Mouse (Mus musculus) ES-E14 (cell line): ENCODE measurements around the gene Ttll3. TPM values are rescaled to one million over a fixed set of nuclear protein-coding genes. Genes with fewer than 3 reads are reported as not detected.

Source experiments
- DNase-seq: peaks from one replicate; pipeline ENCODE4 v3.0.0-alpha.2; 2013; ENCODE audit warnings: low read depth, low spot score
- H3K27ac ChIP-seq: 2 replicates; pipeline ENCODE4 v1.5.1; 2012; ENCODE audit warnings: low read depth, mild to moderate bottlenecking, low read length, moderate library complexity, mixed read lengths; ENCODE audit not compliant: poor library complexity, insufficient read depth, severe bottlenecking
- H3K36me3 ChIP-seq: 2 replicates; pipeline ENCODE4 v1.6.1; 2012; ENCODE audit warnings: mild to moderate bottlenecking, low read length, moderate library complexity, mixed read lengths; ENCODE audit not compliant: control insufficient read depth, poor library complexity, insufficient read depth, severe bottlenecking
- H3K4me1 ChIP-seq, 2 experiments: fragments of 150-350 bp in 1 of 2; sonication (generic) in 1 of 2; 2 replicates each; pipeline ENCODE4 v1.6.1; 2012; ENCODE audit warnings: low read length in 2 of 2, mild to moderate bottlenecking in 1 of 2, mixed read lengths in 1 of 2; ENCODE audit not compliant: control insufficient read depth in 2 of 2, insufficient read depth in 2 of 2, poor library complexity in 1 of 2
- H3K4me3 ChIP-seq, 2 experiments: fragments of 150-350 bp in 1 of 2; sonication (generic) in 1 of 2; 2 replicates each; pipeline ENCODE4 v1.5.1; 2012; ENCODE audit warnings: low read length in 2 of 2, low read depth in 1 of 2, mild to moderate bottlenecking in 1 of 2, mixed read lengths in 1 of 2; ENCODE audit not compliant: insufficient read depth in 1 of 2, poor library complexity in 1 of 2, severe bottlenecking in 1 of 2
- H3K9ac ChIP-seq: 2 replicates; pipeline ENCODE4 v1.6.1; 2012; ENCODE audit warnings: low read depth, mild to moderate bottlenecking, low read length, mixed read lengths; ENCODE audit not compliant: poor library complexity, insufficient read depth, severe bottlenecking
- H3K9me3 ChIP-seq: fragments of 150-350 bp; sonication (generic); 2 replicates; pipeline ENCODE4 v1.6.1; 2012; ENCODE audit warnings: low read depth, mild to moderate bottlenecking, low read length; ENCODE audit not compliant: control insufficient read depth, insufficient read depth
- CHD2 ChIP-seq: IDR thresholded peaks from 2 replicates; pipeline ENCODE4 v1.6.1; 2014; ENCODE audit warnings: mild to moderate bottlenecking, low read depth, low read length, inconsistent platforms
- HCFC1 ChIP-seq: IDR thresholded peaks from 2 replicates; pipeline ENCODE4 v1.6.1; 2012; ENCODE audit warnings: low read length, inconsistent platforms, borderline replicate concordance; ENCODE audit not compliant: insufficient read depth
- MAFK ChIP-seq: IDR thresholded peaks from 2 replicates; pipeline ENCODE4 v1.6.1; 2014; ENCODE audit warnings: mild to moderate bottlenecking, low read depth, low read length, inconsistent platforms; ENCODE audit not compliant: insufficient read depth
- ZC3H11A ChIP-seq: IDR thresholded peaks from 2 replicates; pipeline ENCODE4 v1.6.1; 2012; ENCODE audit warnings: low read depth, mild to moderate bottlenecking, inconsistent platforms, low read length, borderline replicate concordance
- ZNF384 ChIP-seq: IDR thresholded peaks from 2 replicates; pipeline ENCODE4 v1.6.1; 2012; ENCODE audit warnings: low read depth, low read length, inconsistent platforms
- in situ Hi-C, 2 experiments: fragments of 600-800 bp; cut with MboI; formaldehyde crosslinking; loops; one replicate each; pipeline ENCODE4 v1.15.1; 2025; ENCODE audit warnings: low sequenced_read_pairs in 2 of 2, inconsistent platforms in 1 of 2; ENCODE audit not compliant: unreplicated experiment in 2 of 2
- total RNA-seq: library from RNA; depleted of rRNA; stranded (reverse); fragments of 300-350 nt; gene quantifications from 2 replicates; pipeline ENCODE4 v1.2.3, GENCODE M21; 2012

Ttll3 gene
- total RNA-seq, 1 experiment = 5.3 TPM

GRCm38 (mm10) chr6:113416416-113416815 is 27.4 kb downstream of the Ttll3 start:
- in situ Hi-C loops = no loop called here
- DNase-seq = no peak
- TF ChIP-seq ZC3H11A = no peak
- Histone ChIP-seq H3K4me1 (peaks cover 0 to 18% of the 10 kb centered on the region in 2 experiments; a peak in 2 of 4 replicates), H3K27ac (no peak overlapping the region), H3K9me3 (no peaks in the 10 kb centered on the region), H3K9ac (no peak overlapping the region), H3K4me3 (no peak overlapping the region), H3K36me3 (peaks cover 16% of the 10 kb centered on the region)

- Histone ChIP-seq H3K36me3 (peaks cover 16% of the 10 kb centered on the region), H3K4me3 (peak overlapping the region; percentile 81 to 82), H3K9ac (peak overlapping the region; percentile 84), H3K4me1 (peaks cover 0 to 5% of the 10 kb centered on the region in 2 experiments; a peak in 1 of 4 replicates), H3K27ac (no peak overlapping the region), H3K9me3 (no peaks in the 10 kb centered on the region)
- DNase-seq = no peak
- TF ChIP-seq HCFC1 = no peak
- no peak for TF ChIP-seq MAFK
- TF ChIP-seq ZC3H11A = no peak
- TF ChIP-seq CHD2 = no peak
- TF ChIP-seq ZNF384 = no peak
- in situ Hi-C loops = no loop called here
Measured at GRCm38 (mm10) chr6:113418441-113419198, 29.6 kb downstream of the Ttll3 start.

DNA sequence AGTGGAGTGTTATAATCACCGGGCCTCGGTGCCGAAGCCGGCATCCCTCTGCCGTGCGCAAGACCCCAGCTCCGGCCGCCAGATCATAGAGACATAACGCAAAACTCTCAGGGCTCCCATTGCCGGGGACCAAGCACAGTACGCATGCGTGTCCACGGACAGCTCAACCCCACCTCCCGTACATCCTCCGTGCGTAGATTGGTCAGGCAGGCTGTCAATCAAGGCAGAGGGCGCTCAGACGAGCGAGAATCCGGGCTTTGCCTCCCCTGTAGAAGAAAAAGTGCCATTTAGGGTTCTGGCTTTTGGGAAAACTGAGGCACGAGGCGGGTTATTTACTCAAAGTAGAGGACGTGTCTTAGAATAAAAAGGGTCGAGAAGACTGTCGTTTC is 30.1 kb downstream of the Ttll3 start, which contains the start of gene Rpusd3:
Gene Rpusd3, minus strand, starts transcription at position 142 of the 389 bp plus-strand sequence.
- DNase-seq = peak; percentile 99
- H3K4me3 ChIP-seq = peak within 1 kb of the TSS; percentile 81 to 82
- no peak within 1 kb of the TSS for H3K27ac ChIP-seq
- H3K36me3 ChIP-seq = peaks cover 16% of the 10 kb centered on the region
- in situ Hi-C loops = no loop called here
- TF ChIP-seq HCFC1 (no peak), ZNF384 (no peak), CHD2 (peak; percentile 84)
- H3K9me3 ChIP-seq = no peaks in the 10 kb centered on the region
- H3K4me1 ChIP-seq = peaks cover 0 to 2% of the 10 kb centered on the region in 2 experiments; a peak in 1 of 4 replicates
- H3K9ac ChIP-seq = peak within 1 kb of the TSS; percentile 84

GRCm38 (mm10) chr6:113423000-113423399 is 33.9 kb downstream of the Ttll3 start:
- no peak overlapping the region for H3K27ac ChIP-seq
- peaks cover 0 to 4% of the 10 kb centered on the region in 2 experiments; a peak in 1 of 4 replicates for H3K4me1 ChIP-seq
- in situ Hi-C loops = no loop called here
- TF ChIP-seq ZNF384 = no peak
- TF ChIP-seq ZC3H11A = no peak
- TF ChIP-seq HCFC1 = no peak
- no peak for TF ChIP-seq CHD2
- TF ChIP-seq MAFK = no peak
- no peak overlapping the region for H3K9ac ChIP-seq
- DNase-seq = no peak
- no peaks in the 10 kb centered on the region for H3K9me3 ChIP-seq
- H3K36me3 ChIP-seq = no peaks in the 10 kb centered on the region
- no peak overlapping the region for H3K4me3 ChIP-seq
